Mouse (Mus musculus): ENCODE data around the gene Klrb1b. TPM values are rescaled to one million over a fixed set of nuclear protein-coding genes. Genes with fewer than 3 reads are reported as not detected.
A peak's percentile ranks its signal among the peaks of the same experiment; 100 is the strongest.

Gene Klrb1b
- polyA plus RNA-seq, 1 experiment from 2014 or later, result not detected

DNA sequence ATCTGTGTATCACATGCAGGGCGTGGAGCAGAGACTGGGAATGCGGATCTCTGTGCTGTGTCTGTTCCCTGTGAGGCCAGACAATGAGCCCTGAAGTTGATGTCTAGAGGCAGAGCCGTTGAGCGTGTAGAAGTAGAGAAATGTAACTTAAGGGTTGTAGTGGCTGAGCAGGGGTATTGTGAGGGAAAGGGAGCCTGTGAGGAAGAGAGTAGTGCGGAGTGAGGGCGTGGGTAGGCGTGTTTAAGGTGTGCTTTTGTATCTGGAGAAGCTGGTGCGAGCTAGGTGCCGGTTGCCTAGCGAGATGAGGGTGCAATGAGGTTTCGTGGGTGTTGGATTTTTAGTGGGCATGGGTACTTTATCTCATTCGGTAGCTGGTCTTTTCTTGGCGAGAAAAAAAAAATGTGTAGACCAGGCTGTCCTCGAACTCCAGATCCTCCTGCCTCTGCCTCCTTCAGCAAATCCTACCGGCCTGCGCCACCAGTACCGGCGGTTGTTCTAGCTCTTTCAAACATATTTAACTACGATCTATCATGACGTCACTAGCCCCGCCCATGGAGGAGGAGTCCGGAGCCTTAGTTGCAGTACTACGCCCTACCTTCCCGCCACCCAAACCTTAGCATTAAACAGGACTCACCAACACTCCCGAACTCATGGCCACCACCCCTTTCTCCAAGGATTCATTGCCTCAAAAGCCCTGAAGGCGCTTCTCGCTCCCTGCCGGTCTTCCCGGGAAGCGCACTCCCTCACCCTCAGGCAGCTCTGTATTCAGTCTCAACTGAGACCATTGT lies 62.2 kb downstream of the Klrb1b start:
- no peaks in the 10 kb centered on the region for H3K27me3 ChIP-seq (replicated peaks)
- peak overlapping the region; percentile 88 for H3K4me2 ChIP-seq
- H3K4me3 ChIP-seq, result peak overlapping the region; percentile 66
- 5% methylated on average over 30 of the region's 30 CpGs for WGBS (ENCODE audit: insufficient replicate concordance)
- H3K4me1 ChIP-seq, result peaks cover 21% of the 10 kb centered on the region
- H3K9me3 ChIP-seq (replicated peaks), result no peaks in the 10 kb centered on the region
- H3K9ac ChIP-seq, result peak overlapping the region; percentile 68
- no peaks in the 10 kb centered on the region for H3K36me3 ChIP-seq
- H3K27ac ChIP-seq, result peak overlapping the region; percentile 48; the same call in 1 of the 2 replicates
- ATAC-seq, result peak; percentile 87

Other genes starting within 250 kb of the Klrb1b start
- 1.4 and 1.7 TPM in 2 replicates for gene A2ml1, start 244.7 kb downstream of the Klrb1b start, polyA plus RNA-seq (2016; fragmentation: Nextera tagmentation; extraction: Ambion mirVana)
- gene Klrb1a, start 202.8 kb downstream of the Klrb1b start, polyA plus RNA-seq (2016; fragmentation: Nextera tagmentation; extraction: Ambion mirVana), result 0.12 TPM in 1 of 2 replicates, not detected in the other
- not detected in 2 replicates for gene Clec2h, start 163.9 kb downstream of the Klrb1b start, polyA plus RNA-seq (2016; fragmentation: Nextera tagmentation; extraction: Ambion mirVana)
- not detected in 2 replicates for gene Klrb1, start 103.3 kb downstream of the Klrb1b start, polyA plus RNA-seq (2016; fragmentation: Nextera tagmentation; extraction: Ambion mirVana)
- 0.10 TPM in 1 of 2 replicates, not detected in the other for gene Klrb1c, start 37.1 kb downstream of the Klrb1b start, polyA plus RNA-seq (2016; fragmentation: Nextera tagmentation; extraction: Ambion mirVana)
- gene Gm44511, start within 50 bp of the Klrb1b start, polyA plus RNA-seq (2016; fragmentation: Nextera tagmentation; extraction: Ambion mirVana), result not detected in 2 replicates
- gene Clec2i, start 61.3 kb upstream of the Klrb1b start, polyA plus RNA-seq (2016; fragmentation: Nextera tagmentation; extraction: Ambion mirVana), result 0.06 TPM in 1 of 2 replicates, not detected in the other
- 6.3 and 6.4 TPM in 2 replicates for gene BC035044, start 64.8 kb upstream of the Klrb1b start, polyA plus RNA-seq (2016; fragmentation: Nextera tagmentation; extraction: Ambion mirVana)
- not detected in 2 replicates for gene Clec2g, start 108.0 kb upstream of the Klrb1b start, polyA plus RNA-seq (2016; fragmentation: Nextera tagmentation; extraction: Ambion mirVana)
- gene Klrb1f, start 219.6 kb upstream of the Klrb1b start, polyA plus RNA-seq (2016; fragmentation: Nextera tagmentation; extraction: Ambion mirVana), result 0.38 and 0.50 TPM in 2 replicates